In the genomic region with DNA sequence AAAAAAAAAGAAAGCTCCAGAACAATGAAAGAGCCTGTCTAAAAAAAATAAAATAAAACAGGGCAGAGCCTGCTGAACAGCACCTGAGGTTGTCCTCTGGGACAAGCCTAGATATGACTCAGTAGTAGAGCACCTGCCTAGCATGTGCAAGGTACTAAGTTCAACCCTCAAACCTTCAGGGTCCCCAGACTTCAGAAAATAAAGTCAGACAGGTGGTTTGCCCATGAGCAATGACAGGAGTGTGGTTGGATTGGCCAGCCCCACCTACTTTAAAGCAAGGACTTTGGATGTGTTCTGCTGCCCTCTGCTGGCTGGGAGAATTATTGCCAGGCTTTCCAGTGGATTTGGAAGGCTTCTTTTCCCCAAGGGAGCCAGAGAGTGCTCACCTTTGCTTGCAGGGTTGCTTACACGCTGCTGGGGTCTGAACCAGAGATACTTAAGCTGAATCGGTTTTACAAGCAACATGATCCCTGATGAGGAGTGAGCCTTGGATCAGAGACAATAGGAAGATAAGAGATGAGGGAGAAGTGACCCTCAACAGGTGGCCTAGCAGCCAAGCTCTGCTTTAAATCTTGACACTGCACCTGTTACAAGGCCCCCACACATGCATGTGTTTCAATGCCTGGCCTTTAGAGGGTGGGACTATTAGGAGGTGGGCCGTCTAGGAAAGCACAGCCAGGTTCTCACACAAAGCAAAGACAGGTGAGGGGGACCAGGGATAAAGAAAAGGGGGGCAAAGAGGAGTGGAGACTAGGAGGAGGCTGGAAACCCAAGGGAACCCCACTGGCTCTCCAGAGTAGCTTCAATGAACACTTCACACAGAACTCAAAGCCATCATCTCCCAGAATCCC, we compare ENCODE assay signal across 8 mouse cellular contexts. TPM values are rescaled to one million over a fixed set of nuclear protein-coding genes. Genes with fewer than 3 reads are reported as not detected.
A peak's percentile ranks its signal among the peaks of the same experiment; 100 is the strongest.
DNase-seq lines count a peak whose midpoint lies in the region; ATAC-seq and TF ChIP-seq lines count a peak whose summit lies in the region.

No protein-coding gene starts in this region.

- H3K27ac ChIP-seq in left cerebral cortex, adult 2 months: no peak overlapping the region
- H3K27ac ChIP-seq in midbrain, embryonic 10.5 days (replicated peaks): no peak overlapping the region

- intact Hi-C loops in left cerebral cortex, adult 2 months (cut with DNase I): loop anchor here (2.0 kb wide), 2 partner anchors 168 to 318 kb away; partner anchors contain the start of gene Foxi3

- no peaks in the 10 kb centered on the region for H3K36me3 ChIP-seq in midbrain, embryonic 10.5 days

- H3K4me1 ChIP-seq in midbrain, embryonic 10.5 days: no peaks in the 10 kb centered on the region

- peak; percentile 90 for TF ChIP-seq CTCF in left cerebral cortex, adult 2 months (IDR thresholded peaks at IDR 0.05)

- no peaks in the 10 kb centered on the region for H3K27me3 ChIP-seq in midbrain, embryonic 10.5 days (ENCODE audit: low read depth, poor library complexity, severe bottlenecking)

- peak; percentile 95 for ATAC-seq in common myeloid progenitor, adult 5-6 weeks (replicated peaks; ENCODE audit: low read depth, poor library complexity, severe bottlenecking)
- peak; percentile 87 for ATAC-seq in inflammation-experienced regulatory T-cells, adult 6 months
- no peak for ATAC-seq in monocyte, adult 5-6 weeks (replicated peaks; ENCODE audit: insufficient number of reproducible peaks, low FRiP score, low TSS enrichment, poor library complexity, severe bottlenecking)

- H3K9me3 ChIP-seq in midbrain, embryonic 10.5 days (replicated peaks): no peaks in the 10 kb centered on the region

- H3K4me3 ChIP-seq in left cerebral cortex, adult 2 months: no peak overlapping the region
- H3K4me3 ChIP-seq in midbrain, embryonic 10.5 days: no peak overlapping the region

- WGBS in midbrain, embryonic 10.5 days: 6% methylated on average over 3 of the region's 3 CpGs

- DNase-seq in adrenal gland, adult 2 months: peak; percentile 69
- peak; percentile 37 to 50 for DNase-seq in gastrocnemius, adult 8-10 months (ENCODE audit: low spot score in 2 of 2)
- DNase-seq in left cerebral cortex, adult 2 months (ENCODE audit: extremely low spot score in 1 of 2, low spot score in 2 of 2): peak; percentile 72 to 84
- DNase-seq in midbrain, embryonic 10.5 days (ENCODE audit: low spot score): peak; percentile 83
- DNase-seq in skeletal muscle tissue, adult 2 months (ENCODE audit: low read depth, low spot score): peak; percentile 40

RNA-seq across cellular contexts. Expression of gene Thnsl2, which starts 19.0 kb away (rescaled TPM):
- 10 to 100 TPM; 14.9 to 18.5 TPM for total RNA-seq in adrenal gland, adult 2 months (2021)
- 22.1 and 24.3 TPM in 2 replicates for polyA plus RNA-seq in adrenal gland, adult 2 months (2012; rRNA removed)
- 0.14 and 0.29 TPM in 2 replicates for total RNA-seq in common myeloid progenitor, adult 5-6 weeks (2017)
- total RNA-seq in gastrocnemius, adult 8-10 months (2022): 10 to 100 TPM in 2 of 4 experiments, 1 to 10 TPM in 2; 8.9 to 12.8 (median 9.8) TPM
- 1 to 10 TPM in 2 of 3 experiments, under 1 TPM in 1; 0.97 to 2.7 (median 2.1) TPM for polyA plus RNA-seq in inflammation-experienced regulatory T-cells, adult 6 months (2017; shearing (Covaris generic))
- total RNA-seq in left cerebral cortex, adult 2 months (2021): 1 to 10 TPM; 3.2 to 3.3 TPM
- 5.3 and 6.4 TPM in 2 replicates for polyA plus RNA-seq in midbrain, embryonic 10.5 days (2016; fragmentation: Nextera tagmentation; extraction: Ambion mirVana)
- not detected in 3 replicates for total RNA-seq in monocyte, adult 5-6 weeks (2017)
